Mouse (Mus musculus) stomach, embryonic 16.5 days (tissue): ENCODE results near the gene Fam69a. TPM values are rescaled to one million over a fixed set of nuclear protein-coding genes. Genes with fewer than 3 reads are reported as not detected.

Source experiments
- ATAC-seq: fragments of 200-750 bp; cut with Nextera tagmentation; 2 replicates; pipeline ENCODE4 v1.8.0; 2017; ENCODE audit warnings: moderate number of reproducible peaks, moderate TSS enrichment; ENCODE audit not compliant: insufficient read depth, low FRiP score
- H3K27ac ChIP-seq: fragments of 300-500 bp; sonication (generic); 2 replicates; pipeline ENCODE4 v1.5.1; 2014; ENCODE audit warnings: low read length
- H3K27me3 ChIP-seq: fragments of 300-500 bp; sonication (generic); 2 replicates; pipeline ENCODE4 v1.6.1; 2014; ENCODE audit warnings: low read length, control low read depth, mixed read lengths; ENCODE audit not compliant: control insufficient read depth, insufficient read depth
- H3K36me3 ChIP-seq: fragments of 300-500 bp; sonication (generic); 2 replicates; pipeline ENCODE4 v1.6.1; 2014; ENCODE audit warnings: low read length; ENCODE audit not compliant: control insufficient read depth, insufficient read depth
- H3K4me1 ChIP-seq: fragments of 300-500 bp; sonication (generic); 2 replicates; pipeline ENCODE4 v1.6.1; 2014; ENCODE audit warnings: low read length, control low read depth, mixed read lengths; ENCODE audit not compliant: control insufficient read depth, insufficient read depth
- H3K4me2 ChIP-seq: fragments of 300-500 bp; sonication (generic); 2 replicates; pipeline ENCODE4 v1.6.1; 2014; ENCODE audit warnings: low read depth, low read length, mixed read lengths
- H3K4me3 ChIP-seq: fragments of 300-500 bp; sonication (generic); replicated peaks from 2 replicates; pipeline ENCODE4 v1.5.1; 2014; ENCODE audit warnings: mild to moderate bottlenecking, low read length
- H3K9ac ChIP-seq: fragments of 300-500 bp; sonication (generic); 2 replicates; pipeline ENCODE4 v1.6.1; 2014; ENCODE audit warnings: low read length
- H3K9me3 ChIP-seq: fragments of 300-500 bp; sonication (generic); replicated peaks from 2 replicates; pipeline ENCODE4 v1.6.1; 2016; ENCODE audit warnings: low read length, control low read depth; ENCODE audit not compliant: control insufficient read depth
- whole genome bisulfite sequencing: fragments of 180-500 bp; shearing (Covaris S2); extraction: QIAGEN DNeasy Blood & Tissue Kit; methylation state at CpG from one replicate; pipeline ENCODE4 v1.1.7; 2014; 5-methylcytosine and 5-hydroxymethylcytosine counted together
- polyA plus RNA-seq: library from polyadenylated mRNA; unstranded; fragments of >200 nt; fragmentation: Nextera tagmentation; extraction: Ambion mirVana; gene quantifications from 2 replicates; pipeline ENCODE4 v1.2.1, GENCODE M21; 2015

Gene Fam69a
- polyA plus RNA-seq, 1 experiment from 2014 or later = 32.1 TPM

DNA sequence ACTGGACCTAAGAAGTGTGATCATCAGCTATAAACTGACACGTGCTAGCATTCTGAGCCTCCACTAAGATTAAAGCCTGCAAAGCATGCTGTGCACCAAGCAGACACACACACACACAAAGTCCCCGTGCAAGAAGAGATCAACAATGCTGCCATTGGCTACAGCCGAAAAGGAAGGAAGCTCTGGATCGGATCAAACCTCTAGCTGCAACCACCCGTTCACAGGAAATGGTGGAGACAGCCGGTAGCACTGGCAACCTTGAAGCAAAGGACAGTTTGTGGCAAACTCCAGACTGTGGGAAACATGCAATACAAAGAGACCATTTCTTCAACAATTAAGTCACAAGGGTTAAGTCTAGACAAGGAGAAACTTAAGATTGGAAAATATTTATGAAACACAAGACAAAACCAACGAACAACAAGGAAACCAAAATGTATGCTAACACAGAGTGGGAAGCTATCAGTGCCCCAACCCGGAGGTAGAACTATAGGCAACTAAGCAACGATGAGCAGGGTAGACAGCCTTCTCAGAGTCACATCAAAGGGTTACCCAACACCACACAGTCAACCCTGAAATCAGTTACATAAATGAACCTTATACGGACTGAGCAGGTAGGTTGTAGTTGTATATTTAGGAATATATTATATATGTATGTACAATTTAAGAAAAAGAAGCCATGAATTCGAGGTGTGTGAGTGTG lies 60.2 kb downstream of the Fam69a start:
- H3K9ac ChIP-seq = no peak overlapping the region
- 71% methylated on average over 11 of the region's 11 CpGs for WGBS
- H3K27me3 ChIP-seq = no peaks in the 10 kb centered on the region
- no peak overlapping the region for H3K27ac ChIP-seq
- no peaks in the 10 kb centered on the region for H3K36me3 ChIP-seq
- no peaks in the 10 kb centered on the region for H3K4me1 ChIP-seq
- no peak overlapping the region for H3K4me2 ChIP-seq
- H3K4me3 ChIP-seq = no peak overlapping the region
- no peaks in the 10 kb centered on the region for H3K9me3 ChIP-seq
- ATAC-seq = no peak

DNA sequence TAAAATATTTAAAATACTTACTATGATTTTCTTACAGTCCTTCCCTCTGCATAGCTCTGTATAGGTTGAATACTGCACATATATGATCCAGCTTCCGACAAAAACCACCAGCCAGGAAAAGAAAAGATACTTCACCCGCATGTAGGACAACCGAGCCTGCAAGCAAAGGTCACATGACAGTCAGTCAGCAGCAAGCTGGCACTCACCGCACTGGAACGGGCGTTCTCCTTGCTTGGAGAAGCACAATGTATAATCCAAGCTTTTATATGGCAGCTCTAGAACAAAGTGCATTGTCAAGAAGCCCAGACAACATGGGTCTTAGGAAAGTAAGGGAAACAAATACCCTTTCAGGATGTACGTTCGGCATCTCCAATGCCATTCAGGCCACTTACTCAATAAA lies 62.3 kb downstream of the Fam69a start:
- ATAC-seq = no peak
- no peaks in the 10 kb centered on the region for H3K36me3 ChIP-seq
- 83% methylated on average over 8 of the region's 8 CpGs for WGBS
- H3K27me3 ChIP-seq = no peaks in the 10 kb centered on the region
- no peaks in the 10 kb centered on the region for H3K9me3 ChIP-seq
- no peak overlapping the region for H3K4me3 ChIP-seq
- no peak overlapping the region for H3K9ac ChIP-seq
- H3K27ac ChIP-seq = no peak overlapping the region
- H3K4me1 ChIP-seq = no peaks in the 10 kb centered on the region
- H3K4me2 ChIP-seq = no peak overlapping the region

DNA sequence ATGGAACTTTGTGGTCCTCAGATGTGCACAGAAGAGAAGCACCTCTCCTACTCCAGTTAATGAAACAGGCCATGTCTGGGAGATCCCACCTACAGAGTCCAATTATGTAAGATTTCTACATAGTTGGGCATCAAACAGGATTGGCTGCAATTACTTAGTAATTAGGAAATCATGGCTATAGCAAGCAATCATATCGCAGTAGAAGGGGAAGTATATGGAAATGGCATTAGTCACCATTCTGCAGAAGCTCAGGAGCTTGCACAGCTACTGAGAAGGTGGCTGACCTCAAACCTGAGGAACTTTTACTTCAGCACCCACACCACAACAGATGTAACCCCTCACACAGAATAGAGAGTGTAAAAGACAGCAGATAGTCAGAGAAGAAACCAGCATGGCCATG lies 64.0 kb downstream of the Fam69a start:
- Histone ChIP-seq H3K9ac (no peak overlapping the region), H3K9me3 (no peaks in the 10 kb centered on the region), H3K4me1 (no peaks in the 10 kb centered on the region), H3K4me2 (no peak overlapping the region), H3K27ac (no peak overlapping the region), H3K36me3 (no peaks in the 10 kb centered on the region), H3K27me3 (no peaks in the 10 kb centered on the region), H3K4me3 (no peak overlapping the region)
- ATAC-seq = no peak
- 81% methylated on average over 1 of the region's 1 CpGs for WGBS

DNA sequence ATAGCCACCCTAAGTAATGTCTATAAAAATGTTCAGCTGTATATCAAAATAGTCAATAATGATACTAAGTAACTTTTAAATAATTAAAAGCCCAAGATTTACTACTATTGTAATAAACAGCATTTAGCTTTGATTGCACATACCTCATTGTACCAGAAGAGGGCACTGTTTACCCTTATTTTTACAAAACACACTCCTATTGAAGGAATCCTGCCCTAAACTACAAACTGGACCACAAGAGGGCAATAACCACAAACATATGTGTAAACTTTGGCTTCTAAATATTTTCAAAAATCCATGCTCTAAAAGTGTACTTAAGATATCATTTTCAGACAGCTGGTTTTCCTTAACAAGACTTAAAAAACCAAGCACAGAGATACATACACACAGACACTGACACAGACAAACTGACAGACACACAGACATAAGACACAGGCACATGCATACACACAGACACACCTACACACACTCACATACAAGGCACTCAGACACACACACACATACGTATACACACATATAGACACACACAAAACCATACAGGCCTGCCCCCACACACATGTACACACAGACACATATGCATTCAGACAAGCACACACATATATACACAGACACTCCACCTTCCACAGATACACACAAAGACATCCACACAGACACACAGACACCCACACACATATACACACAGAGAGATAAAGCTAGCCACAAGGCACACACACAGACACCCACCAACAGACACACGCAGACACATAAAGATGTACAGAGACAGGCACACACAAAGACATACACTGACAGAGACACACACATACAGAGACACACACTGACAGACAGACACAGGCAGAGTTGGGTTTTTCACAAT lies 65.3 kb downstream of the Fam69a start:
- H3K27me3 ChIP-seq = no peaks in the 10 kb centered on the region
- no peak overlapping the region for H3K4me2 ChIP-seq
- H3K9me3 ChIP-seq = no peaks in the 10 kb centered on the region
- no peak for ATAC-seq
- no peaks in the 10 kb centered on the region for H3K36me3 ChIP-seq
- 56% methylated on average over 2 of the region's 2 CpGs for WGBS
- no peak overlapping the region for H3K9ac ChIP-seq
- H3K4me3 ChIP-seq = no peak overlapping the region
- no peaks in the 10 kb centered on the region for H3K4me1 ChIP-seq
- H3K27ac ChIP-seq = no peak overlapping the region

DNA sequence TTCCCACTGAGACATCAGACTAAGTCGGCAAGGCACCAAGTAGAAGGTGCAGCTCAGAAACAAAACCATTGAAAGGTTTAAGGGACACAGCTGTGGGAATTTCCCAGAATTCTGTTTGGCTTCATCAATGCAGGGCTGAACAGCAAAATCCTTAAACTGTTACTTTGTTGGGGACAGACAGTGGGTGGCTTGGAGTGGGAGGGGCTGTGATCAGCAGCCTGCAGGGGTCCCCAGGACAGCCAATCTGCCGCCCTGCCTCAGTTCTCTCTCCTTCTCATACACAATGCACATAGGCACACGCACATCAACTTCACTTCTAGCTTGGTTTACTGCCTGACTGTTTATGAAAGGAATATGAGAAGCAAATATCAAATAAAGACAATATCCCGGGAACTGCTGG lies 71.6 kb downstream of the Fam69a start:
- WGBS = 49% methylated on average over 4 of the region's 4 CpGs
- Histone ChIP-seq H3K9me3 (no peaks in the 10 kb centered on the region), H3K9ac (no peak overlapping the region), H3K36me3 (no peaks in the 10 kb centered on the region), H3K27me3 (no peaks in the 10 kb centered on the region), H3K4me2 (no peak overlapping the region), H3K4me3 (no peak overlapping the region), H3K4me1 (no peaks in the 10 kb centered on the region), H3K27ac (no peak overlapping the region)
- no peak for ATAC-seq

DNA sequence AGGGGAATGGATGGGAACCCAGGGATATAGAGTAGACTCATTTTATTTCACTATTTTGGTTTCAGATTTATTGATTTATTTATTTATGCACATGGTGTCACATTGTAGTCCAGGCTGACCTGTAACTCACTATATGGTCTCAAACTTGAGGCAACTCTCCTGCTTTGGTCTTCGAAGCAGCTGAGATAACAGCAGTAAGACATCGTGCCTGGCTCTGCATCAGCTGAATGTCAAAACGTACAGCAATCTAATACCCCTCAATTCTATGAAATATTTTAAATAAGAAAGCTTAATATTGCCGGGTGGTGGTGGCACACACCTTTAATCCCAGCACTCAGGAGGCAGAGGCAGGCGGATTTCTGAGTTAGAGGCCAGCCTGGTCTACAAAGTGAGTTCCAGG lies 75.9 kb downstream of the Fam69a start:
- H3K9me3 ChIP-seq = no peaks in the 10 kb centered on the region
- ATAC-seq = no peak
- 89% methylated on average over 5 of the region's 5 CpGs for WGBS
- H3K27me3 ChIP-seq = no peaks in the 10 kb centered on the region
- no peak overlapping the region for H3K9ac ChIP-seq
- peaks cover 12% of the 10 kb centered on the region; the same call in 1 of the 2 replicates for H3K36me3 ChIP-seq
- H3K27ac ChIP-seq = no peak overlapping the region
- no peaks in the 10 kb centered on the region for H3K4me1 ChIP-seq
- H3K4me3 ChIP-seq = no peak overlapping the region
- H3K4me2 ChIP-seq = no peak overlapping the region

DNA sequence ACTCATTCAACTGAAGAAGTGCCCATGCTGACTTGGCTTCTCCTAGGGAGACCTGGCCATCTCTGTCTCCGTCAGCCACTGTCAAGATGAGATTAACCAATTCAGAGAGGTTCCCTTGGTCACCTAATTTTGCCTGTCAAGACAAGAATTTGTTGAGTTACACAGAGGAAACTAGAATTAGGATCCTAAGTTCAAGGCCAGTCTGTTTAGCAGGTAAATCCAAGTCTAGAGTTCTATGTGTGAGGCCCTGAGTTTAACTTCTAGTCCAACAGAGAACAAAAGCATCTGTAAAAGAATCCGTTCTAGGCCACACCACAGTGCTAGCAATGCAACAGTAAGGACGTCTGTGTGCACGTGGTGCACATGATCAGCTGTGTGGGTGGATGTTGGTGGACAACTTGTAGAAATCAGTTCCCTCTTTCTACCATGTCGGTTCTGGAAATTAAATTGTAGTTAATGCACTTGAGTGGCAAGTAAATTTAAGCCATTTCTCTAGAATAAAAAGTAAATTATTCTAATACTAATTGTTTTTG lies 76.7 kb downstream of the Fam69a start:
- peaks cover 16% of the 10 kb centered on the region; the same call in 1 of the 2 replicates for H3K36me3 ChIP-seq
- H3K9ac ChIP-seq = no peak overlapping the region
- H3K4me2 ChIP-seq = no peak overlapping the region
- H3K27me3 ChIP-seq = no peaks in the 10 kb centered on the region
- H3K4me3 ChIP-seq = no peak overlapping the region
- H3K9me3 ChIP-seq = no peaks in the 10 kb centered on the region
- no peak for ATAC-seq
- H3K27ac ChIP-seq = no peak overlapping the region
- WGBS = 61% methylated on average over 5 of the region's 5 CpGs
- H3K4me1 ChIP-seq = no peaks in the 10 kb centered on the region

DNA sequence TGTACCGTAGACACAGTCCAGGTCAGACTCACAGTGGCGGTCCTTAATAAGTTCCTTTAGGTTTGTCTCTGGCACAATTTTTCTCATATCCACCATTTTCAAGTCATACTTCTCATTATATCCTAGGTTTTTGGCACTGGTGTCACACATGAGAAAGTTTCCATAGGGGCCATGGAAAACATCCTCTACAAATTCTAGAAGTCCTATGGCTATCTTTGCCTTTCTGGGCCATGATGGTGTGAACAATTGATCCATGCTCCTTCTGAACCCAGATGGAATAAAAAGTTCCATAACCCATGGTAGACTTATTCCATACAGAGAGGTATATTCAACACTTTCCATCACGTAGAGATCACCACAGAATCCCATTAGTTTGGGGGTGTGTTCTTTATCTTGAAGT lies 77.2 kb downstream of the Fam69a start:
- WGBS = 84% methylated on average over 3 of the region's 3 CpGs
- H3K27me3 ChIP-seq = no peaks in the 10 kb centered on the region
- H3K4me2 ChIP-seq = no peak overlapping the region
- ATAC-seq = no peak
- H3K36me3 ChIP-seq = peaks cover 19% of the 10 kb centered on the region; the same call in 1 of the 2 replicates
- H3K4me1 ChIP-seq = no peaks in the 10 kb centered on the region
- no peak overlapping the region for H3K27ac ChIP-seq
- no peak overlapping the region for H3K4me3 ChIP-seq
- H3K9ac ChIP-seq = no peak overlapping the region
- no peaks in the 10 kb centered on the region for H3K9me3 ChIP-seq

DNA sequence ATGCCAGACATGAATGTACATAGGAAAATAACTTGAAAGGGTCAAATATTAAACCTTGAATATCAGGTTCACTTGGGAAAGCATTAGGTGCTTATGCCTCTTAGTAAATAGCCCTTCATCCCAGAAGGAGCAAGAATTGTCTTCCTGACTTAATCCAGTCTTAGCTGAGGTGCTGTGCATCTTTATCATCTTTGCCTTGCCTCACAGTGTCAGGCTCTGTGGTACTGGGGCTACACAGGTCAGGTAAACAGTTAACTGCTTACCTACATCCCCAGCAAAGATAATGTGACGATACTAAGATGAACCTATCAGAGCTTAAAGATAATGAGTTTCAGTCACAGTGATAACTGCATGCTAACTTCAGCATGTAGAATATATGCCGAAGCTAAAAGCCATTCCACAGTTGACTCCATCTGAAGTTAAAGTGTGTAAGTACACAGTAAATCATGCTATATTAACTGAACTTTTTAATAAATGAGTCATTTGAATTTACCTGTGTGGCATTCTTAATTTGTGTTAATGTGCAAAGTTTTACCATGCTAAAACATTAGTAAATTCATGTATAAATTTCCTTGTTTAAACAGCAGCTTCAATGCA lies 78.3 kb downstream of the Fam69a start:
- no peak overlapping the region for H3K9ac ChIP-seq
- peaks cover 24% of the 10 kb centered on the region for H3K36me3 ChIP-seq
- WGBS = 83% methylated on average over 2 of the region's 2 CpGs
- H3K9me3 ChIP-seq = no peaks in the 10 kb centered on the region
- no peak overlapping the region for H3K27ac ChIP-seq
- H3K4me3 ChIP-seq = no peak overlapping the region
- no peaks in the 10 kb centered on the region for H3K27me3 ChIP-seq
- H3K4me1 ChIP-seq = no peaks in the 10 kb centered on the region
- ATAC-seq = no peak
- no peak overlapping the region for H3K4me2 ChIP-seq
